Mouse (Mus musculus): ENCODE measurements around the gene Gbx2.

DNA sequence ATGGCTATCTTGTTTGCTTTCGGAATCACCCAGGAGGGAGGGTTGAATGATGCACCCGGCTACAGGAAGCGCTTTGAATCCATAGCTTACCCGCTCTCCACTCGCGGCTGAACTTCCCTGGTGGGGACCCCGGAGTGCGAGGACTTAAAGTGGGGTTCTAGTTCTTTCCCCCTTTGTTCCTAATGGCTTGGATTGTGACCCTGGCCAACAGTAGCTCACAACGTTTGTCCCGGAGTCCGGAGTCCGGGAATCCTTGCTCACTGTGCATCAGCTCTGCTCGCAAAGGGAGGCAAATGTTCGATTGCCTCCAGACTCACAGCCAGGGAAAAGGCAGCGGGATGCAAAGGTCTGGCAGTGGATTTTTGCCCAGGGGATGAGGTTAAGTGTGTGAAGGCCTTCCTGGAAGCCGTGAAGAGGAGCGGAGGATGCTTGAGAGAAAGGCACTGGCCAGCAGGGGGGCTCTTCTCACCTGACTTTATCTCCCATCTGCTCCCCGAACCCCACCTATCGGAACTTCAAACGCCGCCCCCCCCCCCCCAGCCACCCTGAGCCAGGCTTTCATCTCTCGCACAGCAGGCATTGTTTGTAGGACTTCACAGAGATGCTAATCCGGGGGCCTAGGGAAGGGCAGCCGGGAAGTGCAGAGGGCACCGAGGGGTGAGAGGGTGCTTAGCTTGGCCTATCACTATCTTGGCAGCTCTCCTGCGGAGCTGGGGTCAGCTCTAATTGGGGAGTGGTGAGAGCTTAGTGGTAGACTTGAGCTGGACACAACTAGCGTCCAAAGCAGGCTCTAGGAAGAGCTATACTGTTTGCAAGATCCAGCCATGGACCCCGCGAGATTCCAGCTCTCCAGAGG lies 4.7 kb upstream of the Gbx2 start:
- TF ChIP-seq CTCF (IDR thresholded peaks at IDR 0.05; ENCODE audit: low read depth) = no peak
- no peak for TF ChIP-seq EP300 (IDR thresholded peaks at IDR 0.05; ENCODE audit: low read depth)
